Mouse (Mus musculus) frontal cortex, postnatal 25 days (tissue): ENCODE measurements around the gene E2f8.

Experiments
- DNase-seq, 2 experiments: peaks; one replicate each; pipeline ENCODE4 v3.0.0; 2022; ENCODE audit warnings: low spot score in 2 of 2

E2f8 gene

DNA sequence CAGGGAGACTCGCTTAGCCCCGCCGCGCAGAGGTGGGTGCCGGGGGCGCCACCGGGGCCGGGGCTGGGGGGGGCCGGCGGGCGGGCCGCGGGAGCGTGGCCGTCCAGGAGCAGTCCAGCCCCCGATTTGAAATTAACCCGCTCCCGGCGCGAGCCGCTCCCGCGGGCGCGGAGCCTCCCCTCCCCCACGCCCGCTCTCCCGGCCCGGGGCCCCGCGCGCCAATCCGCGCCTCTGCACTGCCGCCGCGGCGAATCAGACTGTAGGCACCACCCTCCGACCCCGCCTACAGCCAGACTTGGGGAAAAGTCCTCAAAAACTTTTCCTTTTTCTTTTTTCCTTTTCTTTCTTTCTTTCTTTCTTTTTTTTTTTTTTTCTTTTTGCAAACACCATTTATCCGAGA lies at the start of gene E2f8:
Gene E2f8 (minus strand): TSS at position 111 of the 400 bp plus-strand sequence.
- DNase-seq = no peak

DNA sequence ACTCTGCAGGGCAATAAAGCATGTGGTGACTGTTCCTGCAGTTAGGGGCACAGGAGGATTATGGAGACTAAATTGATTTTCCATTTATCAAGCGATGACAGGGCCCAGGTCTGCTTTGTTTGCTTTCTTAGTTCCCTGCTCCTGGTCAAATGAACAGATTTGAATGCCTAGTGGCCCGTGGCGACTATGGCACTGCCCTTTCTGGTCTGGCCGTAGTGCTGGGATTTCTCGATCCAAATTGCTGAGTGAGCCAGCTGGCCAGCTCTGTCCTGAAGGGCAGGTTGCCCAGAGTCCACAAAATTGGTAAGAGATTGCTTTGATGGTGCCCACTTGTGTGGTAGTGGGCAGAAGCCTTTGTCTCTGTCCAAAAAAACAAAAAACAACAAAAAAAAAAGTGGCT lies 49.0 kb upstream of the E2f8 start:
- DNase-seq = no peak

DNA sequence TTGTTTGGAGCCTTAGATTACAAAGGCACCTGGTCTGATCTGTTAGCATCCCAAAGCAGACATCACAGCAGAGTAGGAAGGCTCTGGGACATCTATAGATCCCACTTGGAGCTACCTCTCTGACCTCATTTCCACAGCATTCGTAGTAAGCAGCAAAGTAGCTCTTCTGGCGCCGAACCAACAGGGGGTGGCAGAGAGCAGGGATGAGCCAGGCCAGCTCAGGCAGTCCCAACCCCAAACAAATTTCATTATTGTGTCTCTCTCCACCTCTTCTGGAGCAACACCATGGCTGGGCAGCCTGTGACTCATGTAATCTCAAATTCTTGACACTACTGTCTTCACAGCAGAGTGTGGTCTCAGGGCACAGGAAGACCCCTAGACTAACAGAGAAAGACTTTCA lies 47.0 kb upstream of the E2f8 start:
- peak; percentile 29 to 56 for DNase-seq

DNA sequence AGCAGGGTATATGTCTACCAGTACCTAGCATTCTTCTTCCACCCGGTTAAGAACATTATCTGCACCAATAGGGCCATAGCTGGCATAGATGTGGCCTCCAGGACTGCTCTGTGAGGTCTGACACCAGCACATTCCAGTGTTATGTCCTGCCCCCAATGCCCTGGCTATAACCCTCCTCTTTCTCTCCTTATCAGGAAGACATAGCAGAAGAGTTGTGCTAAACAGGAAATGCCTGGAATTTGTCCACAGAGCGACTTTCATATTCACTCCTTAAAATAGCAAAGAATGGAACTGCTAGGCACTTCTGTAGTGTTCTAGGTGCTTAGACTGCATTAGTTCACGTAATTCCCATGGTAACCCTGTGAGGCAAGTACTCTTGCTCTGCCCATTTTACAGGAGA lies 43.8 kb upstream of the E2f8 start:
- DNase-seq = no peak

DNA sequence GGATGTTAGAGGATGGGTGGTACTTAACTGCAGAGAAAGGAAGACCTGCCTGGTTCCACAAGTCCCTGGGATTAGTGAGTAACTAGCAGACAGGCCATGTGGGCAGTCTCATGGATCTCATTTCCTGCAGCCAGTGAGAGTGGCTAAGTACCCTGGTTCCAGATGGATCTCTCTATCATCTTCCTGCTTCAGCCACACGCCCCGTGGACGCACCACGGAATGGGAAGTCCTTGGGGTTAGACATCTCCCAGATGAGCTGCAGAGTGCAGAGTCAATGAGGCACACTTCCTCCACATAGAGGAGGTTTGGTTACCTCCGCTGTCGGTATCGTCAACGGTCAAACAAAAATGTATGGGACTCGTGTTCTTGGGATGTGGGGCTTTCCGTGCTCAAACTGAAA lies 42.2 kb upstream of the E2f8 start:
- DNase-seq = no peak

DNA sequence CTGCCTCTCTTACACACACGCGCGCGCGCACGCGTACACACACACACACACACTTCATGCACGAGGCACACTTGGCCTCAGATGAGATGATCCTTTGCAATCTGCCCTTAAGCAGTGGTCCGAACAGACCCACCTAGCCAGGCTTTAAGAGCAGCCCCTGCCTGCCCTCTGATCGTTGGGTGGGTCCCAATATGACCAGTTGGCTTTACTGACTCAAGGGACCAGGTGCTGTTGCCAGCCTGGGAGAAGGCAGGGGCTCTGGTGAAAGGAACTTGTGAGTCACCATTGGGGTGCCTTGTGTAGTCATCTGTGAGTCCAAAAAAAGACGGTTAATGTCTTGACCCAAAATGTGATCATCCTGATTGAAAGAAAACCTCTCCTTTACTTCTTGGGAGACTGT lies 37.0 kb upstream of the E2f8 start:
- no peak for DNase-seq

DNA sequence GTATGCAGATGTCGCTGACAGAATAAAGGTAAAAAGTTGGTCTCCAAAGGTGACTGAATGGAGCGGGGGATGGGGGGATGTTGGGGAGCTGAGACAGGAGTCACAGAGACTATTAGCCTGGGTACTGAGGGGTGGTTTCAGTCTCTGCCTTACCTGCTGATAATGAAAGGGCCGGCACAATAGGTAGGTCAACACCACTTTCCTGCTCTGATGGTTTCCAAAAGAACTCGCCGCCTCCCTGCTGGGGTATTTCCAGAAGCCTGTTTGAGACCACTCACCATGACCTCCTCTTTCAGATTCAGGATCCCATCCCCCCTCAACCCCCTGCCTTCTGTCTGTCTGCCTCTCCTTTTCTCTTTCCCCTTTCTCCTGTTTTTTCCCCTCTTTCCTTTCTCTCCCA lies 36.6 kb upstream of the E2f8 start:
- no peak for DNase-seq

DNA sequence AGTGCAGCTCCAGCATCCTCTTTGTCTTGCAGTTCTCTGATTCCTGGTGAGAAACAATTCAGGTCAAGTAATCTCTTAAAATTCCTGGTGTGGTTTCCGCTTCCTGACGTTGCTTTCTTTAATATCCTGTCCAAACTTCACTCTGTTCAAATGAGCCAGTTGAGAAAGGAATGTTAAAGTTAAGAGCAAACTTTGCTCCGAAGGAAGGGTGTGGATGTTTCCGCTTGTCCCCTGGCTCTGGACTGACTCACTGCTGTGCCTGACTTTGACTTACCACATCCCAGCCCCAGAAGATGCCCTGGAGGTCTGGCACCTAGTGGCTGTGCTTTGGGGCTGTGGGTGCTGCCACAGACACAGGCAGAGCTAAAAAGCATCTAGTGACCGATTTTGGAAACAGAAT lies 36.1 kb upstream of the E2f8 start:
- DNase-seq = no peak

DNA sequence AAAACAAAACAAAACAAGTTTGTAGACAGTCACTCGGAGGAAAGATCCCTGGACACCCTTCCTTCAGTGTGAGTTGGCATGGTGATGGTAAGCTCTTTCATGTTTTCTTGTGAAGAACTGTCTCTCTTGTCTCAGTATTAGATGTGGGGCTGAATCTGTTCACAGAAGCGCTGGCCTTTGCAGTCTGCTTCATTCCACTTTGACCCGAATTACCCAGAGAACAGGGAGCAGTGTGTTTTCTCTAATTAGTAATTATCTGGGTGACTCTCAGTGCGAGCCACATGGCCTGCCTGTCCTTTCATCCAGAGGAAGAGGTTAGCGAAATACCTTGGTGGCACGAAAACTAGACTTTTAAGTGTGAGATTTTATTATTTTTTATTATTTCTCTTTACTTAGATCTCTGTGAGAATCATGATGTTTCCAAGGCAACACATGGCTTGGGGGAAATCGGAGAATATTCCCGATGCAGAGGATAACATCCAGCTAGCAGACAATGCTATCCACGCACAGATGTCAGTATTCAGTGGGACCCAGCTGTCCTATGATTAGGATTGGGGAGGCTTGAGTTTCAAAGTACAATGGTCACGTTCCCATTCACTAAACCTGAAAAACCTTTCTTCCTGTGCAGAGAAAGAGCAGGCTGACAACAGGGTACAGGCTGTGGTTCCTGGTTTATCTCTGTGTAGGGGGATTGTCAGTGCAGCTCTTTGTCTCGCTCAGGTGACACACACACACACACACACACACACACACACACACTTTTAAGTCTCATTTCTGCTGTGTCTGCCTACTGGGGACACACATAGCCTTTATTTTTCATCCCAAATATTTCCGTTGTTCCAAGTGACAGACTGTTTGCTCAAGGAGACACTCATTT lies 33.5 kb upstream of the E2f8 start:
- no peak for DNase-seq

DNA sequence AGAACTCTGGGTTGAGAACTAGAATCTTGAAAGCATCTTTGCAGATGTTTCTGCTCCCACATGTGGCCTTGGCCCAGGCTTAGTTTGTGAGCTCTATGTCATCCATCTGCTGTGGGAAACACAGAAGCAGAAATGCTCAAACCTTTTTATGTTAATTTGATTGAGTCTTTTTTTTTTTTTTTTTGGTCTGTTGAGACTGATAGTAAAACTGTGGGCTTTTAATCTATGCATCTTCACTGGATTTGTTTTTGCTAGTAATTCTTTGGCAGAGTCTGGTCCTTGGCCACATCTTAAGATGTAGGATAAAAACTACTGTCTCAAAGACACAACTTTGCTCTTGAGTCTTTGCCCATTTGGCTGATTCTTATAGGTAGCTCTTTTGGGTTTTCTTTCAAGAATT lies 29.8 kb upstream of the E2f8 start:
- DNase-seq = no peak

DNA sequence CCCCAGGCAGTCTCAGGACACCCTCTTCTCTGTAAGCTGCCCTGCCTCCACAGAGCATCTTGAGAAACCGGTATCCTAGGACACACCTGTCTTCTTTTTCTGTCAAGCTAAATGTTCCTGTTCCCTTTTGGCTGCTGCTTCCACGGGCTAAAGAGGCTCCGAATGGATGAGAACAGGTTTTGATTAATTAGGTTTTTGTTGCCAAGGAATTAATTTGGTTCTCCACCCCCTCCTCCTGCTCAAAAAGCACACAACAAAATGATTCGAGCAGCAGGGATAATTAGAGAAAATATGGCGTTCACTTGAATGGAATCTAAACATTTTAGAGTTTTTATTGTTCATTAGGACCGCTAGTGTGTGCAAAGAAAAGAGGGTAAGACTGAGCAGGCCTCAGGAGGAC lies 28.9 kb upstream of the E2f8 start:
- no peak for DNase-seq

DNA sequence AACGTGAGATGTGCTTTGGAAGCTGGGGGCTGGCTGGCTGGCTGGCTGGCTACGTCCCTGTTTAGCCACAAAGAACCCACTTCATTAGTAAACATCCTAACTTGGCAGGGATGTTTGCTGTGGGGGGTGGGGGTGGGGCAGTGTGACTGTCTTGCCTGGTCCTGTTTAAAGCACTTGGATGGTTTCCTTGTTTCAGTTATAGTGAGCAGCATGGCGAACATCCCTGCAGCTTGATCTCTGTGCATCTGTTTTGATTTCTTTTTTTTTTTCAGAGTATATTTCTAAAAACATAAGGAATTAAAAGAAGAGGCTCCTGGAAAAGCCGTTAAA lies 27.9 kb upstream of the E2f8 start:
- no peak for DNase-seq

DNA sequence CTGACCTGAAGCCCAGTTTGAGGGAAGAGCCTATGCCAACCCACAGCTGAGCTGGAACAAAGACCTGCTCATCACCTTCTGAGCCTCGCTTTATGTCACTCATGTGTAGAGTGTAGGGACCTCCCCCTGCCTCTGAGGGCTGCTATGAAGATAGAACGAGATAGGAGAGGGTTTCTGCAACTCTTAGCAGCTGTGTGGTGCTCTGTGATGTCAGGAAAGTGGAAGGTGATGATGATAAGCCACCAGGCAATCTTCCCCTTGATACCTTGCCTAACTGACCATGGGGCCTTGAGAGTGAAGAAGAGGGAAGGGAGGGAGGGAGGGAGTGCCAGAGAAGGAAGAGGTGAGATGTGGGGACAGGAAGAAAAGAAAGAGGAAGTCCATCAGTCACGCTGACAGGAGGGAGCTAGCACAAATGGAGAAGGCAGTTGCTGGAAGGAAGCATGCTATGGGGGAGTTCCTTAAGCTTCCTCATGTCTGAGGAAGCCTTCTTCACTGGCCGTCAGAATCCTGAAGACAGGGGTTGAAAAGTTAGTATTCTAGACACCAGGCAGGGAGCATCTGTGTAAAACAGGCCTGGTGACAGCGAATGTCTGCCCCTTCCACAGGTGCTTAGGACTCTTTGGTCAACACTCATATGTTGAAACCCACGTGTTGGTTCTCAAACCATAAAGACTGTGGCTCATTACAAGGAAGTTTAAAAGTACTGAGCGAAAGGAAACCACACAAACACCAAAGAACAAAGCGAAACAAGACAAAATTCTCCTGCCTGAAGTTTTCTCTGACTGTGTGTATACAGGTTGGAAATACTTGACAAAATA lies 27.3 kb upstream of the E2f8 start, which contains the start of gene Nav2:
Gene Nav2 (plus strand): TSS at position 196 of the 821 bp plus-strand sequence.
- no peak for DNase-seq

DNA sequence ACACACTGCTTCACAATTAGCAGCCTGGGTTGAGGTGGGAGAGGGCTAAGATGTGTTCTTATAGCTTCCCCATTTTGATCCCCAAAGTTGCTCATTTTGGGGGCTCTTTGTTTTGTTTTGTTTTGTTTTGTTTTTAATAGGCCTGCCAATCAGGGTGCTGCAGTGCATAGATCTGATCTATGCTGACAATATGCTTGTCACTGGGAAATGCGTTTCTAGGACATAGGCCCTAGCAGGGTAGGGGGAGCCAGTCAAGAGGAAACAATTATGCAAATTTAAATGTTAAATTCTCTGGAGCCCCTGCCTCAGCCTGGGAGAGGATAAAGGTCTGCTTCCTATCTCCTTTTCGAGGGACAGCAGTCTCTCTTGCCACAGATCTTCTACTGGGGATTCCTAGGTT lies 21.1 kb upstream of the E2f8 start:
- DNase-seq = no peak

DNA sequence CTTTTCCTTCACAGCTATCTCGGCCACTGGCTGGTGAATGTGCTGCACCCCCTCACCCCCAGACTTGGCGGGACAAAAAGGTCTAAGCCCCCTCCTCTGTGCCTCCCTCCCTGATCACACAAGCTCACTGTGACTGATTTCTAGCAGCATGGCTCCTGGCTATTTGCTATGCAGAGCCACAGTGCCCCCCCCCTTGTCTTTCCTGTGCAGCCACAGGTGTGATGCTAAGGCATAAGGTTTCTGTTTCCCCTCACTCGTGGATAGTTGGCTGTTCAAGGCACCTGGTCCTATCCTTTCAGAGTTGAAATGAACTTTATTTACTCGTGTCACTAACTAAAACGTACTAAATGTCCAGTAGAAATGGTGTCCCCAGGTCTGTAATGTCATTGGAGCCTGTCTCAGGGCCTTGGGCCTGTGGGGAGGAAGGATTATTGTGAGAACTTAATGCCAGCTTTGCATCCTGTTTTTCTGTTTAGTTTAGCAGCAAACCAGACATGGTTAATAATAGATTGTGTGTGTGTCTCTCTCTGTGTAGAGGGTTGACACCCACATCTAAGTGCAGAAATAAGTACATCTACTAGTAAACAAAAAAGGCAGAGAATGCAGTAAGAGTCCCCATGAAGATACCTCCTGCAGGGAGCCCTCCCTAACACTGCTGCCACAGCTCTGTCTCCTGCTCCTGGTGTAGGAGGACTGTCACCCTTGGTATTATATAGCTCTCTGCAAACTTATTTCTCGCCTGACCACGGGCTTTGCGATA lies 19.2 kb upstream of the E2f8 start:
- no peak for DNase-seq

DNA sequence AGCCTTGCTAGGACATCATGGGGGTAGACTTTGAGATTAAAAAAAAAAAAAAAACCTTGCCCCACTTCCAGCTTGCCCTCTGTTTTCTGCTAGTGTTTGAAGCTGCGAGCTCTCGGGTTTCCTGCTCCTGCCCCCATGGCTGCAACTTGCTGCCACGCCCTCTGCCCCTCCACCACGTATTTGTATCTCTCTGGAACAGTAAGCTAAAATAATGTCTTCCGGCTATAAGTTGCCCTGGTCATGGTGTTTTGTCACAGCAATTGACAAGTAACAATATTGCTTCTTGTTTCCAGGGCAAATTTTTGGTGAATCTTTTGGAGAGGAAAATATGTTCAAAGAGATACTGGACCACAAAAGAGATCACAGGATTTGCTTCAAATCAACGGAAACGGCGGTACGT lies 17.0 kb upstream of the E2f8 start:
- DNase-seq = no peak

DNA sequence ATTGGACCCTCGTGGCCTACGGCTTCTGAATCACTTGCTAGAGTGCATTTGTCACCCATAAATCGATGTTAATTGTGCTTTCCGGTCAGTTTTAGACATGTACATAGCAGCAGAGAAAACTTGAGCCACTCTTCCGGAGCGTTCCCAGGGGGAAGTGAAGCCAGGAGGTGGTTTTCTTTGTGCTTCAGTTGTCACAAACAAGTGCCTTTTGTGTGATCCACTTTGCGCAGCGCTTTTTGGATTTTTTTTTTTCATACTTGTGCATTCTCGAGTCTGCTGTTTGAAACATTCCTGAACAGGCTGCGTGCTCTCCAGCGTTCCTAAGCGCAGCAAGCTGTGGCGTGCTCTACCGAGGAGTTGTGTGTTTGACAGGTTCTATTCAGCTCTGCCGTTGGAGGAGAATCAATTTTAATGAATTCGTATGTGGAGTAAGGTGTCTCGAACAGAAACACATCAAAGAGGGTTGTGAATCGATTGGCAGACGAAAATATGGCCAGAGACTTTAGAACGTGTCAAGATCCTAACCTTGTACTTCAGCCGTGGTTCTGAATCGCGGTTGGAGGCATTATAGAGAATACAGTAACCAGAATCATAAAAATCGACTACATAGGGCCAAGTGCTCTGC lies 16.3 kb upstream of the E2f8 start:
- DNase-seq = no peak

DNA sequence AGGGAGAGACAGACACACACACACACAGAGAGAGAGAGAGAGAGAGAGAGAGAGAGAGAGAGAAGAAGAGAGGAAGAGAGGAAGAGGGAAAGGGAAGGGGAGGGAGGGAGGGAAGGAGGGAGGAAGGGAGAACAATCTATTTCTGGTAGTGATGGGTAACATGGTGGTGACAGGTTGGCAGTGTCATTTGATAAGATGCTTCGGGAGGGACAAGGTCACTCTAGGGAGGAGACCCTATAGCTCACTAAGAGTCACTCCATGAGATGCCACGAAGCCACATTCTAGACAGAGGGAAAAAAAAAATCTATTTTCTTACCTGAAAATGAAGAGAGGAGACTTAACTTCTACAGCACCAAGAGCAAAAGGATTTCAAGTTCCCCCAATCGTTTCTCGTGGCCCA lies 14.7 kb upstream of the E2f8 start:
- DNase-seq = no peak

DNA sequence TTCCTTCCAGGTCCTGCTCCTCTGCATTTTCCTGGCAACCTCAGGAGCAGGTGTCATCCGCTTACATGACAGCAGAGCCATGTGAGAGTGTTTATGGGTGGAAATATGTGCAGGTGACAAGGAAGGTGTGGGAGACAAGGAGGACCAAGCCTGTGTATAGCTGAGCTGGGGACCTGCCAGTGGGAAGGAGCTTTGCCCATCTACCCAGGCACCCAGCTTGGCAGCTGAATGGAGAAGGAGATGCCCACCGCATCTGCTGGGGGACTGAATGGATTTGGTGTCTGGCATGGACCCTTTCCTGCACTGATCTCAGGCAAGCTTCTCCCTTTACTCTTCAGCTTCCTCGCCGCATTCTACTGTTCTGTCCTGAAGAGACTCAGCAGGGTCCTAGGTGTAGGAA lies 14.1 kb upstream of the E2f8 start:
- no peak for DNase-seq

DNA sequence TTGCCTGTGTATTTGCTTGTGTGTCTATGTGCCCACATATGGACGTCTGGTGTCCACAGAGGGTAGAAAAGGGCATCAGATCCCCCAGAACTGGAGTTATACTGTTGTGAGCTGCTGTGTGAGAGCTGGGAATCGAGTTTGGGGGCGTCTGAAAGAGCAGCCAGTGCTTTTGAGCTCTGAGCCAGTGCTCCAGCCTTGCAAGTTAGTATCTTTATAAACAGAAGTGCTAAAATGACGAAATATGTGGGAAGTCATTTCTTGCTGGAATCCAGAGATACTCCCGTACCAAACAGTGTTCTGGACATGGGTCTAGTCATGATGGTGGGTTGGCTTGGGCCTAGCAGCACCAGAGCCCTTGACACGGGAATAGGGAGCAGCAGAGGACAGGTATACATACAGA lies 13.4 kb upstream of the E2f8 start:
- no peak for DNase-seq

DNA sequence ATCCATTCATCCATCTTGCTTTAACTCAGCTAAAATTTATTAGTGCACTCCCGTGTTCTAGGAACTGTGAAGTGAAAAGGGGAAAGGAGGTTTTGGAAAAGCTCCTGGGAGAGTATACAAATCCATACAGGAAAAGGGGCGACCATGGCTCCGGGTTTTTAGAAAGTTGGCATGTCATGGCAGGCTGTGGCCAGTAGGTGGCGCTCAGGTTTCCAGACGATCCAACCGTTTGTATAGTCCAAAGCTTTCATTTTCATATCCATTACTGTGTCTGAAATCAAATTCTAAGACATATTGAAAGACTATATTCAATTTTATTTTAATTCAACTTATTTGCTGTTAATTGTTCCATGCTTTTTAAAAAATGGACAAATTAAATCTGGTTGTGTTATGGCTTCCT lies 12.8 kb upstream of the E2f8 start:
- peak; percentile 75 to 81 for DNase-seq

DNA sequence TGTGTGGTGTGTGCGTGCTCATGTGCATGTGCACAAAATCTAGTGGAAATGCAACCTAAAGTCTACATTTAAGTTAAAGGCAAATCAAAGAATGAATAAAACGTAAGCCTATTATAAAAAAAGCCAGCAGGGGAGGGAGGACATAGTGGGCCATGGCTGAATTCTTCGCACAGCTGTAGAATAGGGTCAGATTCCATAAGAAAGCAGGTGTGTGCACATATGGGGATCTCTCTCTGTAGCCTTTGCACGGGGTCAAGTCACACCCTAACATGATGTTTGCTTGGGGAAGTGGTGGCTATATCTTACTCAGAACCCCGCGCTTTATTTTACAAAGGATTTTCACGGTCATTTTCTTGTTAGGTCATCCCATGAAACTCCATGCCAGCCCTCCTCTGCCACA lies 11.7 kb upstream of the E2f8 start:
- no peak for DNase-seq
